Mouse (Mus musculus) heart, adult 11 months (tissue): ENCODE measurements at regions not wholly inside any gene's neighbourhood (a gene's known extent, or its start where the extent isn't known, plus 50 kb on each side); places are given as distances from the start of the nearest gene placed in this dataset.

Source experiments
- DNase-seq: peaks from one replicate; pipeline ENCODE4 v3.0.0; 2022

GRCm38 (mm10) chr13:47298010-47298409, 175.6 kb downstream of the Rnf144b start:
- peak; percentile 46 for DNase-seq

GRCm38 (mm10) chr13:47300486-47300885, 178.0 kb downstream of the Rnf144b start:
- DNase-seq = no peak

GRCm38 (mm10) chr13:47301070-47301469, 178.6 kb downstream of the Rnf144b start:
- no peak for DNase-seq

GRCm38 (mm10) chr13:47309492-47309891, 187.0 kb downstream of the Rnf144b start:
- no peak for DNase-seq

- DNase-seq = no peak
Observed at GRCm38 (mm10) chr13:47310751-47311202, 188.3 kb downstream of the Rnf144b start.

GRCm38 (mm10) chr13:47319549-47319948, 197.1 kb downstream of the Rnf144b start:
- DNase-seq = peak; percentile 77

GRCm38 (mm10) chr13:47321876-47322275, 199.4 kb downstream of the Rnf144b start:
- DNase-seq = no peak

GRCm38 (mm10) chr13:47335996-47336684, 213.7 kb downstream of the Rnf144b start:
- peak; percentile 97 for DNase-seq

- DNase-seq = peak; percentile 87
Observed at GRCm38 (mm10) chr13:47336865-47337441, 214.5 kb downstream of the Rnf144b start.

- DNase-seq = no peak
Observed at GRCm38 (mm10) chr13:47339411-47339810, 217.0 kb downstream of the Rnf144b start.

- DNase-seq = no peak
Observed at GRCm38 (mm10) chr13:47342361-47342760, 219.9 kb downstream of the Rnf144b start.

GRCm38 (mm10) chr13:47345576-47345975, 223.1 kb downstream of the Rnf144b start:
- DNase-seq = no peak

GRCm38 (mm10) chr13:47347835-47348234, 225.4 kb downstream of the Rnf144b start:
- DNase-seq = no peak

GRCm38 (mm10) chr13:47348517-47349145, 226.2 kb downstream of the Rnf144b start:
- DNase-seq = peak; percentile 90

GRCm38 (mm10) chr13:47354446-47354845, 232.0 kb downstream of the Rnf144b start:
- DNase-seq = peak; percentile 90

GRCm38 (mm10) chr13:47355169-47355568, 232.7 kb downstream of the Rnf144b start:
- peak; percentile 64 for DNase-seq

- DNase-seq = peak; percentile 36
Observed at GRCm38 (mm10) chr13:47358986-47359385, 236.5 kb downstream of the Rnf144b start.

GRCm38 (mm10) chr13:47365776-47366175, 243.3 kb downstream of the Rnf144b start:
- DNase-seq = no peak

- DNase-seq = no peak
Observed at GRCm38 (mm10) chr13:47368041-47368823, 245.8 kb downstream of the Rnf144b start.

- no peak for DNase-seq
Observed at GRCm38 (mm10) chr13:47374583-47374982, 252.1 kb downstream of the Rnf144b start.

- DNase-seq = no peak
Observed at GRCm38 (mm10) chr13:47391023-47391422, 268.6 kb downstream of the Rnf144b start.

GRCm38 (mm10) chr13:47397726-47398350, 275.4 kb downstream of the Rnf144b start:
- no peak for DNase-seq

GRCm38 (mm10) chr13:47398976-47399375, 276.5 kb downstream of the Rnf144b start:
- no peak for DNase-seq
